Mouse (Mus musculus) cerebellum, adult 9-11 months (tissue): Measurements from ENCODE around the gene Prpsap1.

ENCODE experiments used
- DNase-seq: peaks from one replicate; pipeline ENCODE4 v3.0.0; 2022

The Prpsap1 gene

DNA sequence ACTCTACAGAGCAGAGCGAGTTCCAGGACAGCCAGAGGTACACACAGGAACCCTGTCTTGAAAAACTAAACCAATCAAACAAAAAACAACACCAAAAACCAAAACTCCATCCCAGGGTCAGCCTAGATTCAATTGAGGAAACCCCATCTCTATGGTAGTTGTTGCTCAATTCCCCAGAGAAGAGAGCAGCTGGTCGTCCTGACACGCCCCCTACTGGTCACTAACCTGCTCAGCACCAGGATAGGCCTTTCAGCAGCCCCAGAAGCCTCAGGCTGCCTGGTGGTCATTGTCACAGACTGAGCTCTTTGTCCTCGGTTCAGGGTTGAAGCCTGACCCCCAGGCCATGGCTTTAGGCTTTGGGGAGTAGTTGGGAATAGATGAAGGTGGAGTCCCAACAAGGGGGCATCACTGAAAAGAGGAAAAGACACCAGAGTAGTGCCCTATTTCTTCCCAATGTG lies at the start of gene Prpsap1:
TSS of gene Prpsap1 (minus strand) at position 408 of the 458 bp plus-strand sequence.
- no peak for DNase-seq

DNA sequence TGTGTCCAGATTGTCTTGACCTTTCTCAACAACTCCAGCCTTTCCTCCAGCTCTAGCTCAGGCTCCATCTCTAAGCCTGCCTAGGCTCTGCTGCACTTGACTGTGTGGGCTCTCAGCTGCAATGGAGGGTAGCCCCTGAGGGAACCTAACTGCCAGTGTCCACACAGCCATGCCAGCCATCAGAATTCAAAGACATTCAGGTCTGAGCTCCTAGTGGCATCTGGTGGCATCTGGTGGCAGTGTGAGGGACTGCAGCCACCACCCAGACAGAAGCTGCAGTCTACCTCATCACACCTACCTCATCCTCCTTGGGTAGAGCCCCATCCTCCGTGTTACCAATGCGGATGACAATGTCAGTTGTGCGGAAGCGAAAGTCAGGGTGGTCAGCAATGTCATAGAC lies 49.1 kb upstream of the Prpsap1 start:
- no peak for DNase-seq

DNA sequence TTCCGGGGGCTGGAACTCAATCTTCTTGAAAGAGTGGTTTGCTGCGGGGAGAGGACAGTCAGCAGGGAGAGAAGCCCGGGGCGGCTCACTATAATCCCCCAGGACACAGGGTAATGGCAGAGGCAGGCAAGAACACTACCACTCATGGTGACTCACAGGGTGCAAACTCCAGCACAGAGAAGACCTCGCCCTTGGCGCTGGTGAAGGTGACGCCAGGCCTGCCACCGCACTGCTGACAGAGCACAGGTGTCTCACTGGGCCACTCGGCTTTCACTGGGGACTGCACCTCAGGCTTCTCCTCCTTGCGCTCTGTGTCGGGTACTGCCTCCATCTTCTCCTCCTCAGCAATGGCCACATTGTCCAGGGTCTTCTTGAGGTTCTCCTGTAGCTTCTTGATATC lies 47.2 kb upstream of the Prpsap1 start:
- no peak for DNase-seq

DNA sequence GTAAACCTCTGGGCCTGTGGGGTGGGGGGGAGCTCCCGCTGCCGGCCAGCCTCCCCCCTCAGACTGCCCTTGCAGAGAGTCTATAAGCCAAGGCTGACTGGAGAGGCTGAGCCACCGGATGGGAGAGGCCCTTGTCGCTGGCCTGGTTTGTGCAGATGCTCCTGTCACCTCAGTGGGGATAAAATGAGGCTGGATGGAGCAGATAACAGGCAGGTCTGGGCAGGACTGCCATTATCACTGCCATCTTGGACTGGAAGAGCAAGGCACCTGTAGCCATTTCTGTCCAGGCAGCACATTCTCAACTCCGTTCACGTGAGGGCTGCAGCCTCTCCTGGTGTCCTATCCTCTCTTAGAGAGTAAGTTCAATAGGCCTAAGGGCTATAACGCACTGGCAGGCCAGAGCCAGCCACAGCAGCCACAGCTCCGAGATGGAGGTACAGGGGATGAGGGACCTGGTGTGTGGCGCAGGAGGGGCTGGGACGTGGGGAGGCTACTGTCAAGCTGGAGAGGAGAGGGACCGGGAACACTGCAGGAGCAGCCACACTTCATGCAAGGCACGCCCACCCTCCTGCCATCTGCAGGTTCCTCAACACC lies 44.2 kb upstream of the Prpsap1 start:
- no peak for DNase-seq

DNA sequence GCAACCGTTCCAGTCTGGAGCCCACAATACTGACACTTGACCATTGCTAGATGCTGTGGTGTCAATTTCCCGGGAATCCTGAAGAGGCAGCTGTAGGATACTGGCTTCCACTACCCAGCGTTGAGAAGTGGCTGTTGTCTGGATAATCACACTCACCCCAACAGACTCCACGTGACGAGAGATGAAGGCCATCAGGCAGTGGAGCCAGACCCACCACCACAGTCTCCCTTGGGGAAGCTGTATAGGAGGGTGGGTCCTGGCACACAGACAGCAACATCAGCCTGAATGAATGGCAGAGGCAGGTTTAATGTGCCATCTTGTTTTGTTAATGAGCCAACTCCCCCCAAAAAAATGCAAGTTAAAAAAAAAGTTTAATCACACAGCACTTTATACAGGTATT lies 43.4 kb upstream of the Prpsap1 start:
- no peak for DNase-seq

DNA sequence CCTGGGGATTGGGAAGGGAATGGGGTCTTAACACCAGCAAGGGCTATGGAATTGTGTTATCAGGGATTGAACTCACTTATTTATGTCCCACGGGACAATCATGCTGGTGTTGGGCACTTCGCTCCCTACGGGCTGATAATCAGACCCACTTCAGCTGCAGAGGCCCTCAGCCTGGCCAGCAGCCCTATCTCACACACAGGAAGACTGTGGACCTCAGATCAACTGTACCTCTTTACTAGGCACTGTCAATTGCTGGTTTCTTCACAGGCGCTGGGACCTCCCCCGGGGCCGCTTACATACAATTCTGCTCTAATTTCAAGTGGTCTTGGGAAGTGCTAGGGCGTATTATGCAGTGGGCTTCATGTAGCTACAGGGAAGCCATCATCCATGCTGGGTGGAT lies 42.7 kb upstream of the Prpsap1 start:
- DNase-seq = no peak

DNA sequence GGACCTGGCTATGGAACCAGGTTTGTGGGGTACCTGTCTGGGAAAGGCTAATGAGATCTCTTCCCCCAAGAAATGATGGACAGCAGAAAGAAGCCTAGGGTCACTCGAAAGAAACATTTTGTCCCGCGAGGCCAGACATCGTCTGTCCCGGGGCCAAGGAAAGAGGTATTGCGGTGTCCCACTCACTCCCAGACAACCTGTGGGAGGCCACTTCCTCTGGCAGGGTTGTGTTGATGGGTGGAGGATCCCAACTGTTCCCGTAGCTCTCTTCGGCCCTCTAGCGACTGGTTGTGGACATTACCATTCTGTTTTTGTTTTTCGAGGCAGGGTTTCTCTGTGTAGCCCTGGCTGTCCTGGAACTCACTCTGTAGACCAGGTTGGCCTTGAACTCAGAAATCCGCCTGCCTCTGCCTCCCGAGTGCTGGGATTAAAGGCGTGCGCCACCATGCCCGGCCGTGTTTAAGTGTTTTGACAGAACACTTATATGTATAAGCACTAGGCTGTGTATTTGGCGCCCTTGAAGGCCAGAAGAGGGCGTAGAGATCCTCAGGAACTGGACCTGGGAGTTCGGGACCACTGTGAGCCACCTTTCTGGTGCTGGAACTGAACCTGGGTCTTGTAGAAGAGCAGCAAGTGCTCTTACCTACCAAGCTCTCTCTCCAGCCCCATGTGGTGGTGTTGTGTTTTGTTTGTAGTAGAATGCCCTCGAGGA lies 40.3 kb upstream of the Prpsap1 start:
- DNase-seq = peak; percentile 69

DNA sequence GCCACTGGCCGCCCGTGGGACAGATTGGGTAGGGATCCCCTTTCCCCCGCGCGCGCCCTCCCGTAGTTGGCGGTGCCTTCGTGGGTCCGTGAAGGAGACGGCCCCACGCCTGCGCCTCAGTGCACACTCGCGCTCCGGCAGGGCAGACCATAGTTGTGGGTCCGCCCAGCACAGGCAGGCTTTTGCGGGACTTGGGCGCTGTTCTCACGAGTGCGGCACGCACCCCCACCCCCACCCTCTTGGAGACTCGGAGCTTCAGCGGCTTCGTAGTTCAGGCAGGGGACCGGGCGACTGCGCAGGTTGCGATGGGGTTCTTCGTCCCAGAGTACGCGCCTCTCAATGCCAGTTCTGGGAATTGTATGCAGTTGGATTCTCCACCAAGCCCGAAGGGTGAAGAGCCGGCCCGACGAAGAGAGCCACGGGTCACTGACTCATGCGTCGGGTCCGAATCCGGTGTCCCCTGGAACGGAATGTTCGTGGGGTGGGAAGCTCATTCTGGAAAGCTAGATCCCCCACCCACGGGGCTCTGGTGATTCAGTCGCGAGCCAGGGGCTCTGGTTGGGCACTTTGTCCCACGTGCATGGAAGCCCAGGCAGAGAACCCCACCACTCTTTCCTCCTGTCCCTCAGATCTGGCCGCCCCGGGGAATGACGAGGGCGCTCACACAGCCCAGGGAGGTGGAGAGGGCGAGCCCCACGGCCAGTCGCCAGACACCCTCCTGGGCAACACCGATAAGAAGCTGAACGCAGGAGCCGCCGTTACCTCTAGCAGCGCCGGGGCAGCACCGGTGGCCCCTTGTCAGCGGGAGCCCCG lies 39.5 kb upstream of the Prpsap1 start:
- DNase-seq = no peak

DNA sequence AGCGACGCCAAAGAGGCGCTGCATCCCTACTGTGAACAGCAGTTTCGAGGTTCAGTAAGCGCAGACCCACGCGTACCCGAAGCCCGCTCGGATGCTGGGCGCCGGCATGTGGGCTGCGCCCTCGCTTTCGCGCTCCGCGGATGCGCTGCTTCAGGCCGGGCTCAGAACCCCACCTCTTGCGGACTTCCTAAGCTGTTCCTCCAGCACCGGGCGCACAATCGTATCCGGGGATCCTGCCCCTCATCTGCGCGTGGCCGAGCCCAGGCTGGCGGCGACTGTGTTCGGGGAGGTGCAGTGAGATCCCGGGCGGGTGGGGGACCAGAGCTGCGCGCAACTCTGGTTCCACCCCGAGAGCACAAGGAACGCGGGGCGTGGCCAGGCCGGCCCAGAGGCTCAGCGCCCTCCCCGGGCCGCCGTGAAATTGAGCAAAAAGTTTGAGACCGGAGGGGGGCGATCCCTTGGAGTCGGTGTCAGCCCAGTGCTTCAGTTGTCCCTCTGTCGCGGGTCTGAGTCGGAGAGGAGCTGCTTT lies 38.9 kb upstream of the Prpsap1 start:
- peak; percentile 41 for DNase-seq

DNA sequence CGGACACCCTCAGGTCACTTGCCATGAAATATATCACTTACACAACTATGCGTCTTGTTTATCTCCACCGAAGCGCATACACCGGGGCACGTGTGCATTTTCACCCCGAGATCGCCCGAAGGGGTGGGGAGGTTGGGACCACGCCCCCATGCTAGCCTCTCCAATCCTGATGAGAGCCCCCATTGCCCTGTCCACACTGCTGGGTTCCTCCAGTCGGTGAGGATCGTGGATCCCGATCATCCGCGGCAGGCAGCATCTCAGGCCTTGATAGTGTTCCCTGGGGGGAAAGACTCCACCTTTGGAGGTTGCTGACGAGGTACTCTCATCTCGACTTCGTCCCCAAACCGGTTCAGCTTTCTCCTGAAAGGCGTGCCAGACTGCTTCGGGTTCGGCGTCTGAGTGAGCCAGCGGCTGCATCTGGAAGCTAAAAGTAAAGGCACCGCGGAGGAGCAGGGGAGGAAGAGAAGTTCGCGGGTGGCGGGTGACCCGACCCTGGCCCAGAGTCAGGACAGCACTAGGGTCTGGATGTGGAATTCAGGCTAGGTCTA lies 38.3 kb upstream of the Prpsap1 start:
- DNase-seq = no peak

DNA sequence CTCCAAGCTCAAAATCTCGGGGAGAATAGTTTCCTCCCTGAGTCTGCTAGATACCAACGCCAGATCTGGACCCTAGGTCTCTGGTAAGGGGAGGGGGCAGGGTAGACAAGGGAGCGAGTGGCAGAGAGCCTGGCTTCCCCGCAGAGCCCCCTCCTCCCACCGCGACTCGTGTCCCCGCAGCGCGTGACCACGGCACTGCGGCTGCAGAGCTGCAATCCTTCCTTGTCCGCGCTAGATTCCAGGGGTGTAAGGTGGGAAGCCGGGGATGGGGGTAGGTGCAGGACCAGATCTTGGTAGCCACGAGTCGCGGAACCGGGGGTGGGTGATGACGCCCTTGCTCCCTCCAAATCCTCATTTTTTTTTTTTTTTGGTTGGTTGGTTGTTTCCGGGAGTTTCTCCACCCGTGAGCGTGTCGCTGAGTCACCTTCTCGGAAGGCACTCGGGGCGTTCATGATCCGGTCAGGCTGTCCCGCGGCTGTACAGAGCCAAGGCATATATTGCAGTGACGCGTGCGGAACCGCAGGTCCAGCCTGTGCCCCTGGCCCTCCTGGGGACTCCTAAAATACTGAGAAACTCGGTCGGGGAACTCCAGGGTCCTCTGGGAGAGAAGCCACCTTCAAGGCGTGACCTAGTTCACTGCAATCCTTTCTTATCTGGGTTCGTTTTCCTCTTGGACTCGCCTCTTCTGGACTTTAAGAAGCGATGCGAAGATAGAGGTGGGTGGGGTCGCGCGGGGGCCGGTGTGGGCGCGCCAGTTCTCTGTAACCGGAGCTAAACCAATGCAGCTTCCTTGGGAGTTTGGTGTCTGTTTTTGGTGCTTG lies 37.6 kb upstream of the Prpsap1 start:
- DNase-seq = no peak

DNA sequence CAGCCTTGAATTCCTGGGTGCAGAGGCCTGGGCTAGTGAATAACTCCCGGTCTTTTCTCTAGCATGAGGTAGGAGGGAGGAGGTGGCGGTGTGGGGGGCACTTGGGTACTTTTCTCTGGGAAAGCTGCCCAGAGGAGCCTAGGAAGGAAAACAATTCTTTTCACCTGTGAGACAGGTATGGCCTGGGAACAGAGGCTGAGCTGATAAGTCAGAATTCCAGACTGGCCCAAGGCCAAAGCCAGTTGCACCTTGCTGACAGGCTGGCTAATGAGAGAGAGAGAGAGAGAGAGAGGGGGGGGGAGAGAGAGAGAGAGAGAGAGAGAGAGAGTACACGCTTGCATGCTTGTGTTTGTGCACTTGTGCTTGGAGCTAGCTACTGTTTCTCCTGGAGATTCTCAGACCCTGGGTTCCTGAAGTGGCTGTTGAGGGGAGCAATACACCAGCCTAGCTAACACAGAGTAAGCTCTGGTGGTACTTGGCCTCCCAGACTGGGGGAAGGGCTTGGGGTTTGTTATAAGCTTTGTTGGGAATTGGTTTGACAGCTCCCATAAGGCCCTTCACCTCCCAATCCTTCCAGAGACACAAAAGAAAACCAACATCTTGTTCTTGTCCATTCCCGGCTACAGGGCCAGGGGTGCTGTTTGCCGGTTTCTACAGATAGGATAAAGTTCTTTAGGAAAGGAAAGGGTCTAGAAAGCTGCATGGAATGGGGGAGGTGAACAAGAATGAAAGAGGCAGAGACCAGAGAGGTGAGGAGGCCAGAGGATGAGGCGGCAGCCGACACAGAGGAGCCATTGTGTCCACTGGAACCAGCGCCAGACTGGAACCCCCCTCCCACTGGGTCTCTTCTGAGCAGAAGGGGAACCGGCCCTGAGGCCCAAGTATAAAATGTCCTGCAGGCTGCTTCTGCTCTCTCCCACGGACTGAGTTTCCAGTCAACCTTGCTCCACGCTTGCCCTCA lies 36.5 kb upstream of the Prpsap1 start, which contains the start of gene Sphk1:
TSS of gene Sphk1 (plus strand) at position 739 of the 961 bp plus-strand sequence.
- no peak for DNase-seq

DNA sequence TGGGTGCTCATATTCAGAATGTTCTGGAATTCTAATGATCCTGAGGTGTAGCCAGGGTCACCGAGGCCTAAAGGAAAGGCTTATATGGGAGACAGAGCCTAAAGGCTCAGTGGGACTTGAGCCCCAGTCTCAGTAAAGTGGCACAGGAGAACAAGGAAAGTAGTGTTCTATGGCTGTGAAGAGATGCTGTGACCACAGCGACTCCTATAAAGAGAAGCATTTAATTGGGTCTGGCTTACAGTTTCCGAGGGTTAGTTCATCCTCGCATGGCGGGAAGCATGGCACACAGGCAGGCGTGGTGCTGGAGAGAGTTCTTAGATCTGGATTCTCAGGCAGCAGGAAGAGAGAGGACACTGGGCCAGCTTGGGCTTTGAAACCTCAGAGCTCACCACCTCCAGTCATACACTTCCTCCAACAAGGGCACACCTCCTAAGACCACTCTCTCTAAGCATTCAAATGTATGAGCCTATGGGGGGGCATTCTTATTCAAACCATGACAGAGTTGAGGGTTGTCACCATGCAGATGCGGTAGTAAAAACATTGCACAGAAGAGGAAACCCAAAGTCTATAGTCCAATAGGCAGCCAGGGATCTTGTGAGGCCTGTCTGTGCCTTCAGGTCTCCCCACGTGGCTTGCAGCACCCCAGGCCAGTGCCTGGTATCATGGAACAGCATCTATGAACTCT lies 34.8 kb upstream of the Prpsap1 start:
- DNase-seq = no peak

DNA sequence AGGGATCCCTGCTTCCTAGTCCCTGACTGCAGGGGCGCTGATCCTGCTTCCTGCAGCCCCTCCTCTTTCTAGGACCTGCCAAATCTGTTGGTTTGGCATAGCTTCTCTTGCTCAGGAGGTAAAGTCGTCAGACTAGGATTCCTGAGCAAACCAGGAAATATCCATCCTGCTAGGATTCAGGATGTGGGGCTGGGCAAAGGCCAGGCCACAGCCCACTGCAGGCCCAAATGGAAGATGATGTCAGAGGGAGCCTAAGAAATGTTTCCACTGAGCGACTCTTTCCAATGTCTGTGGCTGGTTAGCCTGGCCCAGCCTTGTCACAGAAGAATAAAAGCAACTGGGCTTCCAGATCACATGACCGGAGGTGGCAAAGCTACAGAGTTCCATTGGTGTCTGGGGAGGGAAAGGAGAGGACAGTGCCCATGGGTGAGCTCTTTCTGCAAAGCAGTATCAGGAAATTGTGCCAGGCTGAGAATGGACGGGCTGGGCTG lies 29.7 kb upstream of the Prpsap1 start:
- DNase-seq = no peak

DNA sequence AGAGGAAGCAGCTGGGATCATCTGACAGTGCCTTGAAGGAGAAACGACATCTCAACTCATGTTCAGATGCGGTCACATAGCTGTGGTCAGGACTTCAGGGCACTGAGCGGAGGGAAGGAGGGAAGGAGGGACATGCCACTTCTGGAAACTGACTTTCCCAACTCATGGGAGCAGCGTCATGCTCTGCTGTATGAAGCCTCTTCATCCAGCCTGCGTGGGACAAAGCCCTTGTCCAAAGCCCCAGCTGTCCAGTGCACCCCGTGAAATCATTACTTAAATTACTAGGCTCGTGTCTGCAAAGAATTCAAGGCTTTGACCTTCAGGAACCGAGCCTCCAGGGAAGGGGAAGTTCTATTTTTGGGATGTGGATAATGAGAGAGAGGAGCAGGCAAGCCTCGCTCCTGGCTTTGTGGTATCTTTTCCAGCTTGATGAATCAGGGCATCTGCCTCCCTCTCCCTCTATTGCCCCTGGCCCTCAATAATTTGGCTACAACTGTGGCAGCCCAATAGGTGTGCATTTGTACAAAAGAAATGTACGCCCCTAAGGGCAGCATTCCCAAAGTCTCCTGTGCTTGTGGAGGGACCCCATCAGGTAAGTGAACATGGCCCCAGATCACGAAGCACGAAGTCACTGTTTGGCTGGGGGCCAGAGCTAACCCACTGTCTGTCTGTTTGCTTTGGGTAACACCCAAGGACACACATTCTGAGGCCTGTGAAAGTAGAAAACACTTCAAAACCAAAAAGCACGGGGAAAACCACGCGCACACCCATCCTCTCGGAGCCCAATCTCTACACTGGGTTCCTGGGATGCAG lies 29.1 kb upstream of the Prpsap1 start:
- no peak for DNase-seq

DNA sequence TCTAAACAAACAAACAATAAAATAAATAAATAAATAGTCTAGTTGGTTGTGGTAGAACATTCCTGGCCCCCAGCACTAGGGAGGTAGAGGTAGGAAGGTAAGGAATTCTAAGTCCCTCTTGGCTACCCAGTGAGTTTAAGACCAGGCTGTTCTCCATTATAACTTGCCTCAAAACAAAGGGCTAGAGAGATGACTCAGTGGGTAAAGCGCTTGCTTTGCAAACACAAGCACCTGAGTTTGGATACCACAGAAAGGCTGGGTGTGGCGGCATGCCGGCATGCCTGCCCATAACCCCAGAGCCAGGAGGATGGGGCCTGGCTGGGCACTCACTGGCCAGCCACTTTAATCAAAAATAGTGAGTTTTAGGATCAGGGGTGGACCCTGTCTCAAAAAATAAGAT lies 28.0 kb upstream of the Prpsap1 start:
- no peak for DNase-seq

DNA sequence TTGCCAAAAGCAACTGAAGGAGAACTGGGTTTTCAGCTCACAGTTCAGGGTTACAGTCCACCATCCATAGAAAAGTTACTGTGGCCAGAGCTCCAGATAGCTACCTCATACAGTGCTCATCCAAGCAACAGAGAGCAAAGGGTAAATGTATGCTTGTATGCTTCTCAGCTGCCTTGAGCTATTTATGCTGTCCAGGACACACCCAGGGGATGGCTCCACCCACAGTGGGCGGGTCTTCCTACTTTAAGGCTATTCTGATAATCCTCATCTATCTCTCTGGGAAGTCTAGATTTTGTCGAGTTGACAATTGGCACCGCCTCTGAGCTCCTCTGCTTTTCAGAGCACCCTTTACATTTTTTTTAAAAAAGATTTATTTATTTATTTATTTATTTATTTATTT lies 27.1 kb upstream of the Prpsap1 start:
- no peak for DNase-seq

DNA sequence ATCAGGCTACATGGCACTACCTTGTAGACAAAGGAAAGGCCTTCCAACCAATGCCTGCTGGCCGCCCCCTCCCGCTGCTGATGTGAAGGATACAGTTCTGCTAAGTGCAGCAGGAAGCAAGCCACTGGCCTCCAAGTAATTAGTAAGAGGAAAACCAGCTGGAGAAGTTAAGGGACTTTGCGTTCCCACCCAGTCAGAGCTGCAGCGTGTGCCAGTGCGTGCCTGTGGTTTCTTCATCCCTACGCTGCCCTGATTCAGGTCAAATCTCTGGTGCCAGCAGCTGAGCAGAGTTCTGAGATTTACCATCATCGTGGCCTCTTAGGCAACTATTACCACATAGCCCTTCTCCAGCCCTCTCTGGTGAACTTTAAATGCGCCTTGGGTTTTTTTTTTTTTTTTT lies 24.5 kb upstream of the Prpsap1 start:
- DNase-seq = no peak

DNA sequence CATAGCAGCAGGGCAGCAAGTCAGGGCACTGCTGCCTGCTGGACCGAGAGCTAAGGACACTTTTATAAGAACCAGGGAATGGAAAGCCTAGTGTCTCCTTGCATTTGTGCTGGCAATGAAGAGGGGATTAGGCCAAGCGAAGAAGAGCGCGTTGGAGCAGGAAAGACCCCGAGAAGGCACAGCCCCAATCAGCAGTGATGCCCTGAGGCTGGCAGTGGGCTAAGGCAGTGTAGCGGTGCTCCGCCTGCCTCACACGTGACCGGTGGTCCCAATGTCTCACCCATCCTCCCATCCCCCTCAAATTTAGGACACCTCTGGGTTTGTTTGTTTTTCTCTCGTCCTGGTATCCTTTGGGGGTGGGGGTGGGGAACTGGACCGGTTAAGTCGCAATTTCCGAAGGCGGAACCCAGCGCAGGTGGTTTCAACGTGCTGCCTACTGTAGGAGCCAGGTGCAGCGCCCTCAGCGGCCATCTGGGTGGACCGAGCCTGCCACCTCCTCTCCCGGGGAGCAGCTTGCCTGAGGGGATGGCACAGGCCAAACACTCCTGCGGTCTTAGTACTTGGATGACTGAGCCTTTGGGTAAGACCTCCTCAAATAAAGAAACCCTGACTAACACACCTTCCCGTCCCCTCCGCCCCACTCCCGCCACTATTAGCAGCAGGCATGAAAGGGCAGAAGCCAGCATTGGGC lies 21.5 kb upstream of the Prpsap1 start:
- peak; percentile 83 for DNase-seq
